Mouse (Mus musculus): ENCODE results near the gene Mid1.

Gene Mid1

DNA sequence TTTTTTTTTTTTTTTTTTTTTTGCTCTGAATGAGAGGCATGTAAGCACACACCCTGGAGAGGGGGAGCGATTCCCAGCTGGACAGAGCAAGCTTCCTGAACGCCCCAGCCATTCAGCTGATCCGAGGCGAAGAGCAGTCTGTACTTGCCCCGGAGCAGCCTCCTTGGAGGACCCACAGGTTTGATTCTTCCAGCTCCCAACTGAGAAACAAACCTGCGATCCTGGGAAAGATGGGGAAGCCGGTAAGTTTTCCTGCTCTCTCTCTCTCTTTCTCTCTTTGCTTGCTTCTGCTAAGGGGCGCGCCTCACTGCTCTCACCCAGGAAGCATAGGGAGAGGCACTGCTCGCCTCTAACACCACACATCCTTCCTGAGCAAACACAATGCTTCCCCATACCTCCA, at the start of gene Mid1:
Gene Mid1 (plus strand): TSS at position 69 of the 400 bp plus-strand sequence.
- peak in 1 of 2 experiments; percentile 15 for DNase-seq

DNA sequence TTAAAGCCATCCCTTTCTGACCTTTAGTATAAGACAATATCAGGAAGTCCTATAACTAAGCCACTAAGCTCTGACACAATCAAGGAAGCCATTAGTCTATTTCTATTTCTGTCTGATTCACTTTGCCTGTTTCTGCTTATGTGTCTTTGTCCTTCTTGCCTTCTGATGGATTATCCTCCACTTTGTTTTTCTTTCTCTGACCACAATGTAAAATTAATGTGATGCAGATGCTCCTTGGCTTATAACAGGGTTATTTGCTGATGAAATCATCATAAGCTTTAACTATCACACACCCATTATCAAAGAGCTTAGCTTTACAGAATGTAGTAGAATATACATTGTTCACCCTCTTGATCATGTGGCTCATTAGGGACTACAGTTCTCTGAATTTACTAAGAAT, 11.9 kb upstream of the Mid1 start:
- no peak for DNase-seq

DNA sequence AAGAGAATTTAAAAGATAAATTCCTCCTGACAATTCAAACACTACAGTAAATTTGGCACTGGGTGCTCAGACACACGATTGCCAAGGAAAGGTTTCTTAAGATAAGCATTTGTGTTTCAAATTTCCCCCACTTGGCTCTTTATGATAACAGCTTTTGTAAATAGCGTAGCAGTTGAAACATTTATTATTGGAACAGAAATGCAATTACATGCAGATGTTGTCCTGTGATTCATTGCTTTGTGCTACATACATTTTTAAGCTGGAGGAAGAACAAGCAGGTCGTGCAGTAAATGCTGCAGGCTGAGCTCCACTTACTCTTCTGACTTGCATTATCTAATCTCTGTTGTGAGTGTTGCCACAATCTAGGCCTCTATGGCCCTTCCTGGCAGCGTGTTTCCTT, 8.7 kb upstream of the Mid1 start:
- DNase-seq: no peak

DNA sequence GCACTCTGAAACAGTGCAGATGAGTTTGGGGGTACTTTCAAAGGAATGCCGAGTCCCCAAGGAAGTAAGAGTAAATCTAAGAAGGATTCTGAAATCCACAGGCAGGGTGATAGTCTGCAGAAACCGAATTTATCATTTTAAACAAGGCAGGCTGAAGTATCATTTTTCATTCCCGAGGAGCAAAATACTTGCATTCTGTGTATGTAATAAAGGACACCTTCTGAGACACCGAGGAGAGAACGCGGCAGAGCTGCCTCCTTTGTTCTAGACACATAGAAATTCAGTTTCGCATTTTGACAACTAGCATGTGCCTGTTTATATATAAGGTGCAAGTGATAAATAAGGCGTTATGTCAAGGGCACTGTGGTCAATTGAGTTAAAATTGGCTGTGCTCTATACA, 732 bp downstream of the Mid1 start:
- DNase-seq: no peak

DNA sequence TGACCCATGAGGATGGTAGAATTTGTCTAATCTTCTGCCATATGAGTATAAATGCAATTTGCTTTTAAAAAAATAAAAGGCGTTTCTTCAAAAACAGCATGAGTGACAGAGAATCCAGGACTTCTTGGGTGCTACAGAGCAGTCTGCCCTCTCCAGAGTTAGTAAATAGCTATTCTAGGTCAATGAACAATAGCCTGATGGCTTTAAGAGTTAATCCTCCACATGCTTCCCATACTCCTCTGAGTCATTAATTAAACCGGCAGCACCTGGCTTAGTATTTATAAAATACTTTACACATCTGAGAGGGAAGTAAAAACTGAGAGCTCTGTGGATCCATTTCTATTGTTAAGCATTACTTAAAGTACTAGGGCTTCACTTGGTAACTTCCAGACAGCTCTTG, 6.2 kb downstream of the Mid1 start:
- no peak for DNase-seq

DNA sequence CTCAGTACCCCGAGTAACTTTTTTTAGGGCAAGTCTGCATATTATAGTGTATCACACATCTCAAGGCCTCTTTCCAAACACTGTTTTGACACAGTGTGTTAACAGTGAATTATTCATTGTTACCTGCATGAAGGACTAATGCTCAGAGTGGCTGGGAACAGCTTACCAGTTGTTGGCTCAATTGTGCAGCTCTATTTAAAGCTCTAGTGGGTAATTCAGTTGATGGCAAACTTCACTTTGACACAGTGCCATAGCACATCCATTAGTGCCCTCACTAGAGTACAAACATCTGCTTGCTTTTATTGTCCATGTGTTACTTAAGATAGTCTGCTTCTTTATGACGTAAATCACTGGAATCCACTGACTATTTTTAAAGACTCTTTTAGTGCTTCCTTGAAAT, 6.7 kb downstream of the Mid1 start:
- no peak for DNase-seq

DNA sequence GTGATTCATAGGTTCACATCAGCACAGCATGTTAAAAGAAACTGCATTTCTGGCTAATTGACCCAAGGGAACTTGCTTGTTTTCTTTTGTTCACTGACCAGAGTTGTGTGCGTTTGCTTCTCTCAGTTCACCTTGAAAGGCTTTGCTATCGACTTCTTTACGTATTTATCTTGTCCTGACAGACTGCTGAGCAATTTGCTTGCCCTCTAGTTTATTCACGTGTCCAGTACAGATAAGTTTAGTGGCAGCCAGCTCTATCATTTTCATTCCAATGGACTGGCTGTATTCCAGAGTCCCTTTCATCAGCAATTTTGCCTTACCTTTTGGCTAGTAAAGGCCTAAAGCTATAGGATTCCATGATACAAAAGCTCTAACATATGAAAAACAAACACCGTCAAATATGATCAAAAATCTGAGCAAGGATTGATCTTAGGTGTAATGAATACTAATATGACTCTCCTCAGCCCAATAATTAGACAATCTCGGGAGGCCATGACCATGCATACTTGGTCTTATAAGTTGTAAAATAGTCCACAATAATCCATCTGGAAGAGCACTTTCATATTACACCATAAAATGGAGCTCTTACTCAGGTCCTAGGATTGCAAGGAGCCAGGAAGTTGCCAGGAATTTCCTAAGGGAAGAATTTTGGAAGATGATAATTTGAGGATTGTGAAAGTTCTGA, 7.4 kb downstream of the Mid1 start:
- DNase-seq: no peak

DNA sequence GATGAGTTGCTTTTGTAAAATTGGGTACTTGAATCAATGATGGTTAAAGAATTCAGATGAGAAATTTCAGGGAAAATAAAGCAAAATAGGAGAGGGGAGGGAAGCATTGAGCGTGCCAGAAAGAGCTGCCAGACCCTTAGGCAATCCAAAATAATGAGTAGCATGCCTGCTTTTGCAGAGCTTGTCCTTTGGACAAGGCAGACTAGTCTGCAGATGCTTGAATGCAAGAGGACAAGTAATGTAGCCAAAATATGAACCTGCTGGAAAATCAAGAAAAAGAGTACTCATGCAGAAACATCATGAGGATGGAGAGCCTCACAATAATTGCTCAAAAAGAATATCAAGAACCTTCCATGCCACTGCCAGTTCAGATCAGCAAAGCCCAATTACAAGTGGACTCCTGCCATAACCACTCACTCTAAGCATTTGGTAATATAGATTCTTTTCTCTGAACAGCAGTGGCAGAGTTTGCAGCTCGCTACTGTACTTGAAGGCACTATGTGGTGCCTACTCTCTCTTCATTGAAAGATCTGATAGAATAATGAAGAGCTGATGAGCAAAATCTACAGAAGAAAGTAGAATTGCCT, 19.1 kb downstream of the Mid1 start:
- DNase-seq: no peak

DNA sequence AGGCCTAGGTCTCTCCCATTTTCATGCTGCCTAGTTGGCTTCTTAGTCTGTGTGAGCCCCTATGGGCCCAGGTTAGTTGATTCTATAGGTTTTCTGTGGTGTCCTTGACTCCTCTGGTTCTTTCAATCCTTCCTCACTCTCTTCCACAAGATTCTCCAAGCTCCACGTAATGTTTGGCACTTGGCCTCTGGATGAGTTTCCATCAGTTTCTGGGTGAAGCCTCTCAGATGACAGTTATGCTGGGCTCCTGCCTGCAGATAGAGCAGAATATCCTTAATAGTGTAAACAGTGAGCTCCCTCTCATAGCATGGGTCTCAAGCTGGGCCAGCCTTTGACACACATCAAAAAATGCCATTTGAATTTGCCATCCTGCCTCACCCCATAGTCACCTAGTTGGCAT, 38.5 kb downstream of the Mid1 start:
- DNase-seq: no peak

DNA sequence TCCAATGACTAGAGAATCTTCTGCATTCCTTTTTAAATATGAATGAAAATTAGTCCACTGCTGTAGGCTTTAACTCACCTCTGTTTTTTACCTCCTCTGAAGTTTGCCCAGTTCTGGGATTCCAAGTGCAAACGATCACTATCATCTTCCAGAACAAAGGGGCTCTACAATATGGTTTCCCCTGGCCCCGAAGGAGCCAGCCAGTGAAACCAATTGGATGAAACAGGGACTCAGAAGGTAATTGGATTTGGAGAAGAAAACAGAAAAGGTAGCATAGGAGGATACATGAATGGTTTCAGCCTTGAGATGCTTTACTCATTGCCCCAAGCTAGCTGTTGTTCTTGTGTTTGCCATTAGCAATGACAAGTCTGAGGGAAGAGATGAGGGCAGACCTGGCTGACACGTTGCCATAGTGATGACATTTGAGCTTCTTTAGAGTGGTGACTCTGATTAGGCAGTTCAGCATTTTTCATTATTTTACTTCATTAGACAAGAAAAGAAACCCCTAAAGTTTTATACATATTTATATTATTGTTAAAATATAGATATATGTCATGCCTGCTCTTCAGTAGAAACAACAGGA, 50.5 kb downstream of the Mid1 start:
- no peak for DNase-seq

DNA sequence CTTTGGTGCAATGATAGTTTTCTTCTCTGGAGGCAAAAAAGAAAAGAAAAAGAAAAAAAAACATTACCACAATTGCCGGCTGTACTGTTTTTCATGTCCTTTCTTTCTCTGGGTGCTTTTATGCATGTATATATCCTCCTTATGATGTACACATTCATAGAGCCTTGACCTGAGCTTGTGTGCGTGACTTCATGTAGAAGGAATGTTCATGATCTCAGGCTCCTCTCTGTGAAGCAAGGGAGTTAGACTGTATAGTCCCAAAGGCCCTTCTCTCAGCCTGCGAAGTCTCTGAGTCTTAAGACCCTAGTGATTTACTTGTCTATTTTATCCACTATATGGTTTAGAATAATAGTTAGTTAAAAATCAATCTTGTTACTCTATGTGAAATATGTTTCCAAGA, 73.0 kb downstream of the Mid1 start:
- no peak for DNase-seq

DNA sequence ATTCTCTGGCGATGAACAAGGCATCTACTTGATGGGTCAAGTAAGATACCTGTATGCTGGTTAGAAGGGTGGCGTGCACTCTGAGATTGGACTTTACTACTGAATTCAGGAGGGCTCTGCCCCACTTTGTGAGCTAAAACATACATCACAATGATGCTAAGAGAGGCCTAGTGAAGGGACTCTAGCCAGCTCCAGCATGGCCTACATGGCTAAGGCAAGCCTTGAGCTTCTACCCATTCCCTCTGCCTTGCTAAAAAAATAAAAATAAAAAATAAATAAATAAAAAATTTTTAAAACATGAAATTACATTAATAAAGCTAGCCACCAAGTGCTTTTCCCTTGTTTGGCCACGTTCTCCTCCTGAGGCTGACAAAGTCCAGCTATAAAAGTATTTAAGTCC, 94.5 kb downstream of the Mid1 start, which contains the start of gene 4933400A11Rik:
Gene 4933400A11Rik (minus strand): TSS at position 101 of the 400 bp plus-strand sequence.
- no peak for DNase-seq

DNA sequence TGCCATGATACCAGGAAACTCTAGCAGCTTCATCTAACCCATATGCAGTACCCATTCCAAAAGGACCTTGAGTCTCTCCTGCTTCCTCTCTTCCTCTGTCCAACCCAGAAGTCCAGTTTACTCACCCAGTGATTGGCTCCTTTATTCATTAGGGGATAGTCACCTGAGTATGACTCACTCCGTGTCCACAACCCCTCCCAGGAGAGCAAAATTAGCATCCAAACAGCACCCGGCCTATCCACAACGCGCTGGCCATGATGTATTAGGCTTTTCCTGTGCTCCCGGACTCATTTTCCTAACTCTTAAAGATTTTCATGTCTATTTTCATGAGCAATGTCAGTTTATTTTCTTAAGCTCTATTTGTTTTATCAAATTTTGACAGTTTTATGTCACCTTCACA, 104.7 kb downstream of the Mid1 start:
- no peak for DNase-seq

DNA sequence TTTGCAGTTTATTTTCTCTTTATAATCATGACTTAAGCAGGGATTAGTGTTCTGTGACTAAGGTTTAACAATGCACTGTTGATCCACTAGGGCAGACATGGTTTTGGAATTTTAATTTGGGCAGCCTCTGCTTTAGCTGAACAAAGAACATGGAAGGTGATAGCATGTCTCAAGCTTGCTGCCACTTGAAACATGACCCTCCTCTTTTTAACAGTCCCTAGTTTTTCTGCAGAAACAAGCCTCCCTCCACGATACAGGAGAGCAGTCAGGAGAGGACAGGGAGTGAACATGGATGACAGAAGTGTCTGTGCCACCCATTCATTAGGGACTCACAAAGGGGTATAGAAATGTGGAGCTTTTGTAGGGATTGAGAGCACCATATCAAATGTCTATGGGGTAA, 107.9 kb downstream of the Mid1 start:
- DNase-seq: no peak

DNA sequence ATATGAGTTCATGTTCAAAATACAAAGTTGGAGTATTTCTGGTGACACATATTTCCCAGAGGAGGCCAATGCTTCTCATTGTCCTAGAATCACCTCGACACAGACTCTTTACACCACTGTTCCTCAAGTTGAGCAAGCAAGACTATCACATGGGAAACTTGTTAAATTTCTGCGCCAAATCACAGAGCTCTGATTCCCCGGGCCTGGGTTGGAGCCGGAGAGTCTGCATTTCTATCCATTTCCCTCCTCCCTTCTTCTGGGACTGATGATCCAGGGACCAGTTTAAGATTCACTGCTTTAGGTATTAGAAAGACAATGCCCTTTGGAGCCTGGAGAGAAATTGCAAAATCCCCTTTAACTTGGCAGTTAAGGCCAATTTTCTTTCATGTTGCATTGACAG, 109.4 kb downstream of the Mid1 start:
- DNase-seq: no peak

DNA sequence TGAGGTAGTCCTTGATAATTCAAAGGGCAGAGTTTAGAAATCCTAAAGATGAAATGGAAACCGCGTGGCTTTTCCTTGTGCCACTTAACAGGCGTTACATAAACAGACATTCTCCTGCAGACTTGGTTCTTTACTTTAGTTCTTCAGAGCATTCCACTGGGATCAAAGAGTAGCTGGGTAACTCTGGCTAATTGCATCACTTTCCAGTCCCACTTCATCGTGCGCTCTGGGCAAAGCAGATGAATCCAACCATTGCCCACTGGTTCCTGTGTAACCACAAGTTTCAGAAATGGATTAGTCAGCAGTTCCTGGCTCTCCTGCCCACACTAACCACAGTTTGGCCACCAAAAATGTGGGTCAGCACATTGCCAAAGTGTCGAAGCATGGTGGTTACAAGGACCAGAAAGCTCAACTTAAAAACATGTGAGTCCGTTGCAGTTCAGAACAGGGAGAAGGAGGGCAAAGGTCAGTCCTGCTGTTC, 109.9 kb downstream of the Mid1 start:
- DNase-seq: no peak

DNA sequence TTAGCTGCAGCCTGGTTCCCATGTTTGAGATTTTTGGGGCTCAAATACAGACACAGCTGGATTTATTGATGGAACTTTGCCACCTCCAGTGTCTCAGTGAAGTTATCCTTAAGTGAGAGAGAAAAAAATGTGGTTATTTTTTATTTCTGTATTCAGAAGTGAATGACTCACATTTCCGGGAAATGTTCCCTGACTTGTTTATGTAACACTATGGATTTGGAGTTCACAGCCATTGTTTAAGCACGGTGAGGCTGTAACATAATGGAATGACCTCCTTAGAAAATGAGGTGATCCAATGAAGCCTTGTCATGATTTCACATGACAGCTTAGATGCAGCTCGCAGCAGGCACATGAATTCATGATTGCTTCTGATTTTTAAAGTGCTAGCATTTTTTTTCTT, 112.1 kb downstream of the Mid1 start:
- no peak for DNase-seq

DNA sequence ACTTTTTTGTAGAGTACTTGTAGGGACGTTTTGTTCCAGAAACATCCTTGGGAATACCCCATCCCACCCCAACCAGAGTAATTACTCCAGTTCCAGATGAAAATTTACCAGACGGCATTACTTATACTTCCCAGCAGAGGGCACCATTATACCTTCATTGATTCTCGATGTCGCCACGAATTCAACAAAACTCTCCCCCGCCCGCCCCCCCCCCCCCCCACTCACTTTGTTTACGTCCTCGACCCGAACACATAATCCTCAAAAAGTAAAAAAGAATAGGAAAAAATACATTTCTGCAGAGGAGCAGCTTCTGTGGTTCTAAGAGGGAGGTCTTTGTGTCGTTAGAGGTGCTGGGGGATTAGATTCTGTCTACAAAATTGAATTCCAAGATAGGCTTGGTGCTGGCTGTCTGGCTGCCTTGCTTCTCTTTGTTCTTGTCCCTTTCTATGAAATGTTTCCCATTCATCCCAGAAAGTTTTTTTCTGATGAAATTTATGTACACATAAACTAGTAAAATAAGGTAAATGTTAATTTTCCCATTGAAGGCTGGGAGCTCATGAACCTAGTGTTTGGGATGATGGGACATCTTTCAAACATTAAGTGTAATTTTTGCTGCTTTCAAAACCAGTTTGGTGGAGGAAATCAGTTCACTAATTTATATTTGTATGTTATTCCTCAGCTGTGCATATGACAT, 114.1 kb downstream of the Mid1 start:
- DNase-seq: peak; percentile 15 to 59

DNA sequence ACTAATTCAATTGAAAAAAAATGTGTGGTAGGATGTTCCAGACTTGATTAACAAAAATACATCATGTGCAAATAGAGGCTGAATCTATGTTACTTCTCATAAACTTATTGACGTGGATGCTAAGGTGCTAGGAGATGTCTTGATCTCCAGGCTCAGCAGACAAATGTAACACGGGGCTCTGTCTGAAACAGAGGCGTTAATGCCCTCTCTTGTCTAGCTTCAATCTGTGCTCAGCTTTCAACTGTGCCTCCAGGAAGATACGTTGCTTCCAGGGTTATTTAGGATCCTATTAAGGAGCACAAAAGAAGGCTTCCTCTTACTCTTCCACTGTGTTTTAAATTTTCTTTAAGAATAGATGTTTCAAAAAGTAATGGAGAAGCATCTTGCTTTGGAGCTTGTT, 115.2 kb downstream of the Mid1 start:
- DNase-seq: no peak

DNA sequence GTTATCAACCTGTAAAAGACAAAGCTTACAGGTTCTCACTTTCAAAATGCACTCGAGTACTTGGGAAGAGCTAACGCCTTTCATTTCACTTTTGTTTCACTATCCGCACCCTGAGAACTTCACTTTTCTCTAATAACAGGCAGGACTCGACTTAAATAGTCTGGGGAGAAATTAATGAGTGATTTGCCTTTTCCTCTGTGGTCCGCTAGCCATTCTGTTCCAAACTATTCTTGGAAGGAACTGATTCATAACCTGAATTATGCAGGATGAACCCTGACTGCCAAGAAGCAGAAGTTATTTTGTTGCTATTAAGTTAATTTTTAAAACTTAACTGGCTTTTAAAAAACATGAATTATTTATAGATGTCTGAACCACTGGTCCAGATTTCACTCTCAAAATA, 120.8 kb downstream of the Mid1 start:
- DNase-seq: no peak

DNA sequence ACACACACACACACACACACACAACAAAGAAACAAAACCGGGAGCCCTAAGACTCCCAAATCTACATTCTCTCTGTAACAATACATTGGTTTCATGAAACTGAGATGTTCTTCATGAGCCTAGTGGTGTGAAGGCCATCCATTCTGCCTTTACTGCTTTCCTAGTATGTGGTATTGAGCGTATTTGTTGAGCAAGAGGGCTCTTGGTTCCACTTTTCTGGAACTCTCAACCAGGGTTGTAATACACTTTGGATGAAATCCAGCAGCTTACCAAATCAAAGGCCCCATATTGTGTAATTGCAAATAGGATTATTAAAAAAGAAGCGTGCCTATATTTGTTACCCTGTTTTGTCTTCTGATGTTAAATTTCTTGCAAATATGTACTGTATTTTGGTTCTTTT, 122.7 kb downstream of the Mid1 start:
- no peak for DNase-seq

DNA sequence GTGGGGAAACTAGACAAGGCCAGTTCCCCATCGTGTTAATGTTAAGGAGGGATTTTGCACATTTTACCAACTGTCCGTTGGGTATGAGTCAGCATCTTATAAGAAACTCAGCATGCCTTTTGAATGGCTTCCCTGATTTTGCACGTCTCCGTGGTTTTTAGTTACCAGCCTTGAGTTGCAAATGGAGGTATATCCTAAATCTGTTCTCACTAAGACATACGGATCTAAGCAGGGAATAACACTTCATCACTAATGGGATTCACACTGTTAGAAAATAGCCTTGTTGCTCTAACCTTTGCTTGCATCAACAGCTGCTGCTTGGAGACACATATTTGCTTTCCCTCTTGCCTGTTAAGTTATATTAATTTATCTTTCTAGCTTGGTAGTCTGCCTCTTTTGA, 126.3 kb downstream of the Mid1 start:
- DNase-seq: no peak

DNA sequence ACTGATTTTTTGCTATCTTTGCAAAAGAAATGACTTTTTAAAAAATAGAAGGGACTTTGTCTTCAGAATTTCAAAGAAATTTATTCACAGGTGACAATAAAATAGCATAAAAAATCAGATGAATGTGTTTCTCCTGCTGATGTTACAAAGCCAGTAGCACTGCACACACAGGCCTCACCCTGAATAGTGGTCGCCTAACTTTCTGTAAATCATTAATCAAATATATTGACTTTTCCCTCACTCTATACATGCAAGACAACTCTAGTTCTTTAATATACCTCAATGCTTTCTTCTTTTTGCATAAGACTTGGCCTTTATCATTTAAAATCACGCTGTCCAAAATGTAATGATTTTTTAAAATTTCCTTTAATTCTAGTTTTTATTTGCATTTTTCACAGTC, 126.8 kb downstream of the Mid1 start:
- no peak for DNase-seq

DNA sequence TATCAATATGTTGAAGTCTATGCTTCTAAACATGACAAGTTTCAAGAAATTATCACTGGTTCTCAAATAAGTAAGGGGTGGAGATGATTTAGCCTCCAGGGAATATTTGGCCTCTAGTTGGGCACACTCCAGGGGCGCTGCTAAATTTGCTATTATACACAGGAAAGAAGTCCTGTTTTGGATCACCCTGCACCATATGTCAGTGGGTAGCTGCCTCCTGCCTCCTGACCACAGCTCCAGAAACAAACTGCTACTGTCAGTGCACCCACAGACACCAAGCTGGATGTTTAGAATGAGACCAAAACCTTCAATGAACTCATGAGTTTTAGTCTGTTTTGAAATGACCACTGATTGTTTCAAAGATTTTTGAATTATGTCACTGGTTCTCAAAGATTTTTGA, 128.7 kb downstream of the Mid1 start:
- DNase-seq: peak; percentile 17 to 50
